Mouse (Mus musculus) limb, embryonic 15.5 days (tissue): ENCODE results near the gene Shq1. TPM values are rescaled to one million over a fixed set of nuclear protein-coding genes. Genes with fewer than 3 reads are reported as not detected.

Experiments
- ATAC-seq: fragments of 200-750 bp; cut with Nextera tagmentation; 2 replicates; pipeline ENCODE4 v1.8.0; 2017; ENCODE audit warnings: low read depth, moderate TSS enrichment; ENCODE audit not compliant: insufficient number of reproducible peaks, low FRiP score, low TSS enrichment
- H3K27ac ChIP-seq: fragments of 300-500 bp; sonication (generic); 2 replicates; pipeline ENCODE4 v1.5.1; 2015; ENCODE audit warnings: moderate library complexity, mild to moderate bottlenecking, inconsistent platforms
- H3K27me3 ChIP-seq: fragments of 300-500 bp; sonication (generic); 2 replicates; pipeline ENCODE4 v1.6.1; 2015; ENCODE audit warnings: inconsistent platforms
- H3K36me3 ChIP-seq: fragments of 300-500 bp; sonication (generic); 2 replicates; pipeline ENCODE4 v1.6.1; 2015; ENCODE audit warnings: inconsistent platforms
- H3K4me1 ChIP-seq: fragments of 300-500 bp; sonication (generic); 2 replicates; pipeline ENCODE4 v1.6.1; 2015; ENCODE audit warnings: inconsistent platforms
- H3K4me2 ChIP-seq: fragments of 300-500 bp; sonication (generic); 2 replicates; pipeline ENCODE4 v1.6.1; 2015; ENCODE audit warnings: mild to moderate bottlenecking, inconsistent platforms
- H3K4me3 ChIP-seq: fragments of 300-500 bp; sonication (generic); 2 replicates; pipeline ENCODE4 v1.5.1; 2015; ENCODE audit warnings: mild to moderate bottlenecking, inconsistent platforms
- H3K9ac ChIP-seq: fragments of 300-500 bp; sonication (generic); 2 replicates; pipeline ENCODE4 v1.6.1; 2015; ENCODE audit warnings: inconsistent platforms
- H3K9me3 ChIP-seq: fragments of 300-500 bp; sonication (generic); 2 replicates; pipeline ENCODE4 v1.6.1; 2016; ENCODE audit warnings: inconsistent platforms
- WGBS: fragments of 180-500 bp; shearing (Covaris S2); methylation state at CpG from one replicate; pipeline ENCODE4 v1.1.7; 2015; 5-methylcytosine and 5-hydroxymethylcytosine counted together
- polyA plus RNA-seq: library from polyadenylated mRNA; unstranded; fragments of >200 nt; fragmentation: Nextera tagmentation; extraction: Ambion mirVana; gene quantifications from 2 replicates; pipeline ENCODE4 v1.2.1, GENCODE M21; 2015

The Shq1 gene
- polyA plus RNA-seq, 1 experiment from 2014 or later = 14.3 TPM

DNA sequence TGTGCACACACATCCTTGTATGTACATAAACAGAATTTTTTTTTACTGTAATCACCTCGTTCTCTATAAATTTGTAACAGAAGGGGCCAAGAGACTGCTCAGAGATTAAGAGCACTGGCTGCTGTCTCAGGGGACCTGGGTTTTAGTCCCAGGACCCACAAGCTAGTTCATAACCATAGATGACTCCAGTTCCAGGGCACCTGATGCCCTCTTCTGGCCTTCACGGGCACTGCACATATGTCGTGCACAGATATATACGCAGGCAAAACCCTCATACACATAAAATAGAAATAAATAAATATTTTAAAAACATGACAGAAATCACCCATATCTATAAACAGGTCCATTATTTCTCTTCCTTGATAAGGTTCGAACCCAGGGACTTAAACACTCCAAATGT, 143.0 kb downstream of the Shq1 start:
- H3K9ac ChIP-seq = no peak overlapping the region
- H3K4me2 ChIP-seq = no peak overlapping the region
- H3K4me3 ChIP-seq = no peak overlapping the region
- peaks cover 6% of the 10 kb centered on the region for H3K27me3 ChIP-seq
- peaks cover 22% of the 10 kb centered on the region for H3K4me1 ChIP-seq
- WGBS = 88% methylated on average over 5 of the region's 5 CpGs
- no peaks in the 10 kb centered on the region for H3K9me3 ChIP-seq
- H3K27ac ChIP-seq = no peak overlapping the region
- H3K36me3 ChIP-seq = no peaks in the 10 kb centered on the region
- no peak for ATAC-seq

- Histone ChIP-seq H3K4me1 (peaks cover 17% of the 10 kb centered on the region), H3K27me3 (peaks cover 6% of the 10 kb centered on the region), H3K27ac (no peak overlapping the region), H3K9ac (no peak overlapping the region), H3K36me3 (no peaks in the 10 kb centered on the region), H3K9me3 (no peaks in the 10 kb centered on the region), H3K4me3 (no peak overlapping the region), H3K4me2 (no peak overlapping the region)
- ATAC-seq = no peak
- WGBS = 87% methylated on average over 6 of the region's 6 CpGs
These were observed 143.8 kb downstream of the Shq1 start for GRCm38 (mm10) chr6:100527161-100527560.

- Histone ChIP-seq H3K36me3 (no peaks in the 10 kb centered on the region), H3K4me2 (no peak overlapping the region), H3K9ac (no peak overlapping the region), H3K4me3 (no peak overlapping the region), H3K4me1 (peaks cover 17% of the 10 kb centered on the region), H3K27me3 (peaks cover 15% of the 10 kb centered on the region), H3K9me3 (no peaks in the 10 kb centered on the region), H3K27ac (no peak overlapping the region)
- no peak for ATAC-seq
- WGBS = 14% methylated on average over 9 of the region's 9 CpGs
These were observed 144.9 kb downstream of the Shq1 start for GRCm38 (mm10) chr6:100526066-100526465.

DNA sequence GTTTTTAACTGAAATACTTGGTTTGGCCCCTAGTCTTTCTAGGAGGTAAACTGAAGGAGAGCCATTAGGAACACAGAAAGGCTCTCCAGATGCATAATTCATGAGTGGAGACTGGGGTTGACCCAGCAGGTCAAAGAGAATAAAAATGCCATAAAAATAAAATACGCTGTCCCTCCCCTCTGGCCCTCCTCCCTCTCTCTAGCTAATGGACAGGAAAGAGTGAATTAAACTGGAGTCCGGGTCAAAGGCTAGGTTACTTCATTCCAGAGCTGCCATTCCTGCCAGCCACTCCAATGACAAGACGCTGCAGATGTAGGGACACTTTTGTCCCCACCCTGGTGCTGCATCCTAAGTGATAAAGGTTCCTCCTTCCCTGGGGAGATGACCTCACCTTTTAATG, 145.5 kb downstream of the Shq1 start:
- no peak for ATAC-seq
- no peak overlapping the region for H3K4me2 ChIP-seq
- H3K27me3 ChIP-seq = peaks cover 16% of the 10 kb centered on the region
- no peak overlapping the region for H3K9ac ChIP-seq
- H3K9me3 ChIP-seq = no peaks in the 10 kb centered on the region
- 22% methylated on average over 3 of the region's 3 CpGs for WGBS
- peaks cover 17% of the 10 kb centered on the region for H3K4me1 ChIP-seq
- no peaks in the 10 kb centered on the region for H3K36me3 ChIP-seq
- H3K4me3 ChIP-seq = no peak overlapping the region
- H3K27ac ChIP-seq = no peak overlapping the region

GRCm38 (mm10) chr6:100522495-100522894, 148.5 kb downstream of the Shq1 start:
- Histone ChIP-seq H3K4me3 (no peak overlapping the region), H3K4me1 (peaks cover 27% of the 10 kb centered on the region), H3K36me3 (no peaks in the 10 kb centered on the region), H3K9me3 (no peaks in the 10 kb centered on the region), H3K9ac (no peak overlapping the region), H3K27ac (no peak overlapping the region), H3K4me2 (no peak overlapping the region), H3K27me3 (peaks cover 34% of the 10 kb centered on the region)
- ATAC-seq = no peak
- 78% methylated on average over 3 of the region's 3 CpGs for whole genome bisulfite sequencing

GRCm38 (mm10) chr6:100521615-100522398, 149.2 kb downstream of the Shq1 start:
- H3K9ac ChIP-seq = no peak overlapping the region
- H3K27ac ChIP-seq = no peak overlapping the region
- WGBS = 65% methylated on average over 2 of the region's 2 CpGs
- no peak for ATAC-seq
- no peaks in the 10 kb centered on the region for H3K9me3 ChIP-seq
- peaks cover 33% of the 10 kb centered on the region; the same call in 1 of the 2 replicates for H3K27me3 ChIP-seq
- no peak overlapping the region for H3K4me2 ChIP-seq
- H3K4me3 ChIP-seq = no peak overlapping the region
- H3K36me3 ChIP-seq = no peaks in the 10 kb centered on the region
- H3K4me1 ChIP-seq = peaks cover 30% of the 10 kb centered on the region

- Histone ChIP-seq H3K27me3 (peaks cover 29% of the 10 kb centered on the region; the same call in 1 of the 2 replicates), H3K4me2 (no peak overlapping the region), H3K4me3 (no peak overlapping the region), H3K4me1 (peaks cover 23% of the 10 kb centered on the region), H3K27ac (no peak overlapping the region), H3K9me3 (no peaks in the 10 kb centered on the region), H3K36me3 (no peaks in the 10 kb centered on the region), H3K9ac (no peak overlapping the region)
- no peak for ATAC-seq
- 80% methylated on average over 5 of the region's 5 CpGs for WGBS
These were observed 150.3 kb downstream of the Shq1 start for GRCm38 (mm10) chr6:100520558-100521099.

- Histone ChIP-seq H3K36me3 (no peaks in the 10 kb centered on the region), H3K27me3 (peaks cover 29% of the 10 kb centered on the region; the same call in 1 of the 2 replicates), H3K4me3 (no peak overlapping the region), H3K4me1 (peaks cover 22% of the 10 kb centered on the region), H3K27ac (no peak overlapping the region), H3K9ac (no peak overlapping the region), H3K9me3 (no peaks in the 10 kb centered on the region), H3K4me2 (no peak overlapping the region)
- no peak for ATAC-seq
- WGBS = 37% methylated on average over 12 of the region's 12 CpGs
These were observed 151.1 kb downstream of the Shq1 start for GRCm38 (mm10) chr6:100519837-100520236.

Other genes with a start within 250 kb of the Shq1 start
- 18.6 and 23.0 TPM in 2 replicates for gene Gxylt2, start 33.6 kb upstream of the Shq1 start, polyA plus RNA-seq
- 16.3 and 23.7 TPM in 2 replicates for gene Ppp4r2, start 162.5 kb upstream of the Shq1 start, polyA plus RNA-seq